Mouse (Mus musculus) kidney, adult 2 months (tissue): Measurements from ENCODE around the gene G6pc3. TPM values are rescaled to one million over a fixed set of nuclear protein-coding genes. Genes with fewer than 3 reads are reported as not detected.
"Not testable (repeated sequence)": the region's sequence is repeated elsewhere in the genome, so short reads cannot be mapped to it uniquely, and the experiment has no call there.

Source experiments
- DNase-seq: peaks from one replicate; pipeline ENCODE4 v3.0.0; 2021
- H3K27ac ChIP-seq: fragments of 200-500 bp; 2 replicates; pipeline ENCODE4 v1.5.1; 2012; ENCODE audit warnings: low read depth, low read length, control low read depth, inconsistent platforms; ENCODE audit not compliant: insufficient read depth
- H3K27me3 ChIP-seq: fragments of 200-500 bp; replicated peaks from 2 replicates; pipeline ENCODE4 v1.6.1; 2012; ENCODE audit warnings: mild to moderate bottlenecking, moderate library complexity, low read length, inconsistent platforms; ENCODE audit not compliant: control insufficient read depth, insufficient read depth
- H3K36me3 ChIP-seq: fragments of 200-500 bp; 2 replicates; pipeline ENCODE4 v1.6.1; 2012; ENCODE audit warnings: mild to moderate bottlenecking, moderate library complexity, low read length, inconsistent platforms; ENCODE audit not compliant: control insufficient read depth, insufficient read depth
- H3K4me1 ChIP-seq: fragments of 200-500 bp; 2 replicates; pipeline ENCODE4 v1.6.1; 2011; ENCODE audit warnings: low read length; ENCODE audit not compliant: control insufficient read depth, insufficient read depth
- H3K4me3 ChIP-seq: fragments of 200-500 bp; 2 replicates; pipeline ENCODE4 v1.5.1; 2011; ENCODE audit warnings: mild to moderate bottlenecking, low read depth, low read length, control low read depth; ENCODE audit not compliant: insufficient read depth
- CTCF ChIP-seq: fragments of 200-500 bp; conservative IDR thresholded peaks from 2 replicates; pipeline ENCODE4 v1.5.1; 2011; ENCODE audit warnings: low read depth, mild to moderate bottlenecking, control low read depth, low read length, moderate library complexity, mixed read lengths; ENCODE audit not compliant: insufficient read depth, insufficient read length
- POLR2A ChIP-seq: fragments of 200-500 bp; IDR thresholded peaks from one replicate; pipeline ENCODE4 v1.6.1; 2011; ENCODE audit warnings: low read depth, low read length, control low read depth
- WGBS: fragments of 180-500 bp; shearing (Covaris S2); methylation state at CpG from one replicate; pipeline ENCODE4 v1.1.7; 2018; 5-methylcytosine and 5-hydroxymethylcytosine counted together
- polyA plus RNA-seq: library from polyadenylated mRNA; depleted of rRNA; stranded (reverse); fragments of >200 nt; gene quantifications from 2 replicates; pipeline ENCODE4 v1.2.3, GENCODE M21; 2012

The G6pc3 gene
- polyA plus RNA-seq, 1 experiment: 127 TPM

DNA sequence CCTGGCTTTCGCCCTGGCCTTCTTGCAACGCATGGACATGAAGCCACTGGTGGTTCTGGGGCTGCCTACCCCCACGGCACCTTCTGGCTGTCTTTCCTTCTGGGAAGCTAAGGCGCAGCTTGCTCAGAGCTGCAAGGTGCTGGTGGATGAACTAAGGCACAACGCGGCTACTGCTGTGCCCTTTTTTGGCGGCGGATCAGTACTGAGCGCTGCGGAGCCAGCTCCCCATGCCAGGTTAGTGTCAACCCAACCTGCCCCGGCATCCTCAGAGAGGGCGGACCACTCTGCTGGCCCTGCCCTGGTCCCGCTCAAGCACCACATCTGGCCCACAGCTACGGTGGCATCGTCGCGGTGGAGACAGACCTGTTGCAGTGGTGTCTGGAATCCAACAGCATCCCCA is 42.9 kb upstream of the G6pc3 start:
- 0 out of 2 replicates have a peak, but pooled peaks cover 5% of the 10 kb centered on the region for H3K4me1 ChIP-seq
- WGBS: 15% methylated on average over 17 of the region's 17 CpGs
- H3K36me3 ChIP-seq: no peaks in the 10 kb centered on the region
- no peak overlapping the region for H3K27ac ChIP-seq
- no peak overlapping the region for H3K4me3 ChIP-seq
- H3K27me3 ChIP-seq: no peaks in the 10 kb centered on the region; the same call in 1 of the 2 replicates
- TF ChIP-seq CTCF (no peak), POLR2A (no peak)
- no peak for DNase-seq

DNA sequence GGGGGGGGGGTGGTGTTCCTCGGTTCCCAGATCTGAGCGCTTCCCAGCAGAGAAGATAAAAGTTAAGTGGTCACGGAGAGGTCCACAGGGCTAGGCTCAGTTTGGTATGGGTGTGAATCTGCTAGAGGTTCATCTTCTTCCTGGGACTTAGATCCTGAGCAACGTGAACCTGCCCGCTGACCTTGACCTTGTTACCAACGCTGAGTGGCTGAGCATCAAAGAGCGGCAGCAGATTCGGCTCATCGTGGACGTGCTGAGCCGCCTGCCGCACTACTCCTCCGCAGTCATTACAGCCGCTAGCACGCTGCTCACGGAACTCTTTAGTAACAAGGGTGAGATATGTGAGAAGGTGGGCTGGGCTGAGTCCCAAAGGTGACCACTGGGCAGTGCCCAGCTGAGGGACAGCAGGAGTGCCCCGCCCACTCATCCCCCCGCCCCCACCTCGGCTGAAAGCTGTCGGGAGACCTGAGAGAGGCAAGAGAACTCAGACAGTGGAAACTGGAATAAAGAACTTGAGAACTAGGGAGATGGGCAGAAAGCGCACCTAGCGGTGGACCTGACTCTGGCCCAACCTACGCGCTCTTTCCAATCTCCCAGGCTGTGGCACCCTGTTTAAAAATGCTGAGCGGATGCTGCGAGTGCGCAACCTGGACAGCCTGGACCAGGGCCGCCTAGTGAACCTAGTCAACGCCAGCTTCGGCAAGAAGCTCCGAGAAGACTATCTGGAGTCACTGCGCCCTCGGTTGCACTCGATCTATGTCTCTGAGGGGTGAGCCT is 42.0 kb upstream of the G6pc3 start:
- Histone ChIP-seq H3K4me1 (0 out of 2 replicates have a peak, but pooled peaks cover 5% of the 10 kb centered on the region), H3K4me3 (no peak overlapping the region), H3K27me3 (no peaks in the 10 kb centered on the region; the same call in 1 of the 2 replicates), H3K27ac (no peak overlapping the region), H3K36me3 (no peaks in the 10 kb centered on the region)
- DNase-seq: no peak
- no peak; the same call in 1 of the 2 replicates for TF ChIP-seq CTCF
- no peak for TF ChIP-seq POLR2A
- WGBS: 14% methylated on average over 34 of the region's 34 CpGs

DNA sequence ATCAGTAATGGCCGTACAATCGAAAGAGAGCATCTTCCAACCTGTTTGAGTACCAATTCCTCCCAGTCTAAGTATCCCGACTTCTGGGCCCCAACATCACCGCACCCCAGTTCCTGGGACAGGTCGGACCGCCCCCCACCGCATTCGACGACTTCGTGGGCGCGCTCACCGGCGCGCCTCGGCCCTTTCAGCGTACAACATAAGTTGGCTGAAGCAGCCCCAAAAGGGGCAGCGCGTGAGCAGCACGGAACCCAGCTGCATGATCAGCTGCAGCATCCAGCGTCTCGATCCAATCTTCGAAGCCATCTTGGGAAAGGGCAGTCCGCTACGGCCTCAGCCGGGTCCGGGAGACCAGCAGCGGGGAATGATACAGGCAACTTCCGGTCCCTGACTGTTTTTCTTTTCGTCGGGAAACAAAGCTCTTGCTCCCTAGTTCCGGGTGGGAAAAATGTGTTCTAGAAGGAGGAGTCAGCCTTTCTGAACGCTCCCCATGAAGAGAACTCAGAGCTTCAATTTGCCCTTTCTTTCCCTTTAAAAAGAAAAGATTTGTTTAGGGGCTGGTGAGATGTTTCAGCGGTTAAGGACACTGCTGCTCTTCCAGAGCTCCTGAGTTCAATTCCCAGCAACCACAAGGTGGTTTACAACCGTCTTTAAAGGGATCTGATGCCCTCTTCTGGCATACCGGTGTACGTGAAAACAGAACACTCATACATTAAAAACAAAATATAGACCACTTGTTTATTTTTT is 33.2 kb upstream of the G6pc3 start, which contains the start of gene Tmem101:
Gene Tmem101 (minus strand): TSS at position 366 of the 747 bp plus-strand sequence.
- Histone ChIP-seq H3K4me3 (peak within 1 kb of the TSS; percentile 94), H3K36me3 (peaks cover 1% of the 10 kb centered on the region; the same call in 1 of the 2 replicates), H3K27ac (no peak within 1 kb of the TSS), H3K27me3 (no peaks in the 10 kb centered on the region), H3K4me1 (no peaks in the 10 kb centered on the region)
- TF ChIP-seq CTCF (peak; percentile 33), POLR2A (peak; percentile 44)
- WGBS: under 1% methylated on average over 37 of the region's 37 CpGs
- DNase-seq: peak; percentile 95

DNA sequence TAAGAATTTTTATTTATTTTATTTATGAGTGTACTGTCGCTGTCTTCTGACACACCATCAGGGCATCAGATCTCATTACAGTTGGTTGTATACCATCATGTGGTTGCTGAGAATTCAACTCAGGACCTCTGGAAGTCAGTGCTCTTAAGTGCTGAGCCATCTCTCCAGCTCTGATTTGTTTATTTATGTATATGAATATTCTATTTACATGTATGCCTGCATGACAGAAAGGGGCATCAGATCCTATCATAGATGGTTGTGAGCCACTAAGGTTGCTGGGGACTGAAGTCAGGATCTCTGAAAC is 32.7 kb upstream of the G6pc3 start:
- TF ChIP-seq CTCF (no peak), POLR2A (no peak)
- Histone ChIP-seq H3K4me1 (no peaks in the 10 kb centered on the region), H3K4me3 (no peak overlapping the region), H3K27ac (no peak overlapping the region), H3K36me3 (peaks cover 1% of the 10 kb centered on the region; the same call in 1 of the 2 replicates), H3K27me3 (no peaks in the 10 kb centered on the region)
- WGBS: 14% methylated on average over 1 of the region's 1 CpGs
- DNase-seq: no peak

DNA sequence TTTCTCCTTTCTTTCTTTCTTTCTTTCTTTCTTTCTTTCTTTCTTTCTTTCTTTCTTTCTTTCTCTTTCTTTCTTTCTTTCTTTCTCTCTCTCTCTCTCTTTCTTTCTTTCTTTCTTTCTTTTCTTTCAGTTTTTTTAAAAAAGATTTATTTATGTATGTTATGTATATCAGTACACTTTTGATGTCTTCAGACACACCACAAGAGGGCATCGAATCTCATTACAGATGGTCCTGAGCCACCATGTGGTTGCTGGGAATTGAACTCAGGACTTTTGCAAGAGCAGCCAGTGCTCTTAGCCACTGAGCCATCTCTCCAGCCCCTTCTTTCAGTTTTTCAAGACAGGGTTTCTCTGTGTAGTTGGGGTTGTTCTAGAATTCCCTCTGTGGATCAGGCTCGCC is 31.4 kb upstream of the G6pc3 start:
- WGBS: 85% methylated on average over 2 of the region's 2 CpGs
- not testable (repeated sequence) for H3K36me3 ChIP-seq, H3K27me3 ChIP-seq, H3K4me3 ChIP-seq, H3K4me1 ChIP-seq, H3K27ac ChIP-seq, DNase-seq

DNA sequence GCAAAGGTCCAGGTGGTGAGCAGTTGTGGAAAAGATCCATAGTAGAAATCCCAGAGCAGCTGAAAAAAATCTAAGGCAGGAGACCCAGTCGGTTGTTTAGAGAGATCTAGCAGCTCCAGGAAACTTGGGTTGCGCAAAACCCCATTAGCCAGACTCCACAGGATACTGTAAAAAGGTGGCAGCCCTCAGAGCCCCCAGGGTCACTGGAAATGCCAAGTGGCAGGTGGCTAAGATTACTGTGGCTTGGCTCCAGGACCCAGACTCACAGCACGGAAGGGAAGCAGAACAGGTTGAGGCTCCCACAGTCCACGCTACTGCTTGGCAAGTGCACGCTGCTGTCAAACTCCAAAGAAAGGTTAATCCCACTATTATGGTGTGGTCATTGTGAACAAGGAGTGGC is 29.6 kb upstream of the G6pc3 start:
- TF ChIP-seq POLR2A: no peak
- TF ChIP-seq CTCF: no peak
- H3K4me1 ChIP-seq: no peaks in the 10 kb centered on the region
- no peaks in the 10 kb centered on the region for H3K27me3 ChIP-seq
- no peak overlapping the region for H3K4me3 ChIP-seq
- 79% methylated on average over 5 of the region's 5 CpGs for WGBS
- no peak for DNase-seq
- H3K27ac ChIP-seq: no peak overlapping the region
- H3K36me3 ChIP-seq: peaks cover 2% of the 10 kb centered on the region; the same call in 1 of the 2 replicates
